Mouse (Mus musculus): ENCODE data around the gene Cpne4. TPM values are rescaled to one million over a fixed set of nuclear protein-coding genes. Genes with fewer than 3 reads are reported as not detected.

The Cpne4 gene
- total and polyA plus RNA-seq, 3 experiments = not detected

DNA sequence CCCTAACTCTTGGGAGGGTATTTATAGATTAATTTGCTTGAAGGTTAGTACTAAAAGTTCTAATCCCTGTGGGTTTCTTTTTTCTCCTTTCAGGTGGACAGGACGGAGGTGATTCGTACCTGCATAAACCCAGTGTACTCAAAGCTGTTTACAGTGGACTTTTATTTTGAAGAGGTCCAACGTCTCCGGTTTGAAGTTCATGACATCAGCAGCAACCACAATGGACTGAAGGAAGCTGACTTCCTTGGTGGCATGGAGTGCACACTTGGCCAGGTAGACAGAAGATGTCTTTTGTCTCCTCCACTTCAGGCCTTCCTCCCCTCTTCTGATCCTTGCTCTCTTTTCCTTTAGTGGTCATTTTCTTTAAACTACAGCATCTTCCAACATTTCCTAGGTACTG lies 325.5 kb downstream of the Cpne4 start:
- H3K4me3 ChIP-seq (ENCODE audit: control insufficient read depth in 1 of 2, insufficient read depth in 1 of 2, low read depth in 2 of 2, low read length in 2 of 2) = no peak overlapping the region
- TF ChIP-seq MXI1 (IDR thresholded peaks at IDR 0.05; ENCODE audit: low read depth, low read length) (no peak), USF2 (IDR thresholded peaks at IDR 0.05; ENCODE audit: borderline replicate concordance in 1 of 2, insufficient read depth in 1 of 2, low read depth in 1 of 2, low read length in 2 of 2) (no peak), MYC (IDR thresholded peaks at IDR 0.05; ENCODE audit: low read depth, low read length) (no peak), SIN3A (IDR thresholded peaks at IDR 0.05; ENCODE audit: low read length) (no peak), GATA1 (IDR thresholded peaks at IDR 0.05; ENCODE audit: low read depth, low read length) (no peak), CHD1 (IDR thresholded peaks at IDR 0.05; ENCODE audit: low read depth, low read length) (no peak), BHLHE40 (IDR thresholded peaks at IDR 0.05; ENCODE audit: borderline replicate concordance, low read depth, low read length) (no peak), POLR2A (IDR thresholded peaks at IDR 0.05; ENCODE audit: control insufficient read depth in 1 of 2, insufficient read depth in 1 of 2, low read depth in 1 of 2, low read length in 2 of 2, poor library complexity in 1 of 2) (no peak), CTCF (IDR thresholded peaks at IDR 0.05 in 2 of 3, conservative IDR thresholded peaks at IDR 0.05 in 1 of 3; ENCODE audit: control insufficient read depth in 1 of 3, insufficient read depth in 1 of 3, low read depth in 2 of 3, low read length in 3 of 3, poor library complexity in 1 of 3, severe bottlenecking in 1 of 3) (no peak), ZKSCAN1 (IDR thresholded peaks at IDR 0.05; ENCODE audit: low read depth, low read length) (no peak), MYB (IDR thresholded peaks at IDR 0.05; ENCODE audit: low read depth, low read length) (no peak), NELFE (IDR thresholded peaks at IDR 0.05; ENCODE audit: low read depth, low read length) (no peak), EP300 (IDR thresholded peaks at IDR 0.05; ENCODE audit: low read depth in 1 of 2, low read length in 2 of 2) (no peak), USF1 (IDR thresholded peaks at IDR 0.05; ENCODE audit: low read depth, low read length) (no peak), POLR2AphosphoS5 (IDR thresholded peaks at IDR 0.05; ENCODE audit: borderline replicate concordance, low read depth, low read length) (no peak)
- no peak for DNase-seq (ENCODE audit: low read depth, low spot score)

DNA sequence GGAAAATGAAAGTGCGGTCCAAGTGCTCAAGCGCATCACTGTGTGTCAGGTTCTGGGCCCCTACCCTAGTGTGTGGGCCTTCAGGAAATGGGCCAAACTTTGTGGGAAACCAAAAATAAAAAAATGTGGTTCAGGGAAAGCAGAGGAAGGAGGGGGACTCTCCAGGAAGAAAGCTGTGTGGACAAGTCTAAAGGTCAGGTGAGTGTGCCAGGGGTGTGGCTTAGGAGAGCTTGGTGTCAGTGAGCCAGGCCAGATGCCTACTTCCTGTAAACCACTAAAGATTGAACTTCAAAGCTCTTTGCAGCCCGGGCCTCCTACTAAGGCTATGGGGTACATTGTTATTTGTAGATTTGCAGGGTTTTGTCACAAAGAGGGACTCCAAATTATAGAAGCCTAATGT lies 327.1 kb downstream of the Cpne4 start:
- no peaks in the 10 kb centered on the region for H3K4me1 ChIP-seq (ENCODE audit: control insufficient read depth in 1 of 2, insufficient read depth in 2 of 2, low read length in 2 of 2)
- H3K27me3 ChIP-seq (ENCODE audit: control insufficient read depth in 1 of 2, insufficient read depth in 2 of 2, low read length in 2 of 2) = no peaks in the 10 kb centered on the region
- no peak for TF ChIP-seq ETS1 (IDR thresholded peaks at IDR 0.05; ENCODE audit: low read depth, low read length)
- no peak for TF ChIP-seq NRF1 (IDR thresholded peaks at IDR 0.05; ENCODE audit: insufficient read depth, low read depth, low read length, poor library complexity, severe bottlenecking)
- TF ChIP-seq MAFK (IDR thresholded peaks at IDR 0.05; ENCODE audit: borderline replicate concordance, low read depth, low read length) = no peak
- no peak for TF ChIP-seq CHD1 (IDR thresholded peaks at IDR 0.05; ENCODE audit: low read depth, low read length)
- no peak for TF ChIP-seq MYC (IDR thresholded peaks at IDR 0.05; ENCODE audit: low read depth, low read length)
- TF ChIP-seq ZKSCAN1 (IDR thresholded peaks at IDR 0.05; ENCODE audit: low read depth, low read length) = no peak
- TF ChIP-seq GATA1 (IDR thresholded peaks at IDR 0.05; ENCODE audit: low read depth, low read length) = no peak
- TF ChIP-seq MAX (IDR thresholded peaks at IDR 0.05; ENCODE audit: low read length) = no peak
- no peak for TF ChIP-seq KAT2A (conservative IDR thresholded peaks at IDR 0.05; ENCODE audit: low read depth, low read length)
- no peak for TF ChIP-seq RCOR1 (IDR thresholded peaks at IDR 0.05; ENCODE audit: low read depth, low read length)
- no peak for TF ChIP-seq MXI1 (IDR thresholded peaks at IDR 0.05; ENCODE audit: low read depth, low read length)
- no peaks in the 10 kb centered on the region for H3K9me3 ChIP-seq (replicated peaks; ENCODE audit: insufficient read depth, low read length)
- no peaks in the 10 kb centered on the region for H3K79me2 ChIP-seq (ENCODE audit: control insufficient read depth, insufficient read depth, low read length, poor library complexity)
- DNase-seq (ENCODE audit: low read depth, low spot score) = no peak
- no peak overlapping the region for H3K4me3 ChIP-seq (ENCODE audit: control insufficient read depth in 1 of 2, insufficient read depth in 1 of 2, low read depth in 2 of 2, low read length in 2 of 2)
- no peak overlapping the region for H3K27ac ChIP-seq (ENCODE audit: control insufficient read depth, low read depth, low read length)
- H3K36me3 ChIP-seq (ENCODE audit: control insufficient read depth in 1 of 2, insufficient read depth in 2 of 2, low read length in 2 of 2) = no peaks in the 10 kb centered on the region
- no peak overlapping the region for H3K9ac ChIP-seq (ENCODE audit: control insufficient read depth, low read depth, low read length, poor library complexity, severe bottlenecking)

More for the DNA sequence above, 325.5 kb downstream of the Cpne4 start:
- Histone ChIP-seq H3K27ac (ENCODE audit: control insufficient read depth, low read depth, low read length) (no peak overlapping the region), H3K79me2 (ENCODE audit: control insufficient read depth, insufficient read depth, low read length, poor library complexity) (no peaks in the 10 kb centered on the region), H3K36me3 (ENCODE audit: control insufficient read depth in 1 of 2, insufficient read depth in 2 of 2, low read length in 2 of 2) (no peaks in the 10 kb centered on the region), H3K9ac (ENCODE audit: control insufficient read depth, low read depth, low read length, poor library complexity, severe bottlenecking) (no peak overlapping the region), H3K4me1 (ENCODE audit: control insufficient read depth in 1 of 2, insufficient read depth in 2 of 2, low read length in 2 of 2) (no peaks in the 10 kb centered on the region), H3K27me3 (ENCODE audit: control insufficient read depth in 1 of 2, insufficient read depth in 2 of 2, low read length in 2 of 2) (no peaks in the 10 kb centered on the region), H3K9me3 (replicated peaks; ENCODE audit: insufficient read depth, low read length) (no peaks in the 10 kb centered on the region)

All from MEL (cell line).